Mouse (Mus musculus) heart, embryonic 10.5 days (tissue): ENCODE data around the gene Usp36. TPM values are rescaled to one million over a fixed set of nuclear protein-coding genes. Genes with fewer than 3 reads are reported as not detected.

Experiments
- DNase-seq: peaks from one replicate; pipeline ENCODE4 v3.0.0-alpha.2; 2017; ENCODE audit warnings: low spot score
- H3K27ac ChIP-seq: fragments of 300-500 bp; sonication (generic); 2 replicates; pipeline ENCODE4 v1.5.1; 2016; ENCODE audit warnings: mild to moderate bottlenecking
- H3K27me3 ChIP-seq: fragments of 300-500 bp; sonication (generic); 2 replicates; pipeline ENCODE4 v1.6.1; 2016; ENCODE audit warnings: mild to moderate bottlenecking; ENCODE audit not compliant: poor library complexity, insufficient read depth, severe bottlenecking
- H3K36me3 ChIP-seq: fragments of 300-500 bp; sonication (generic); 2 replicates; pipeline ENCODE4 v1.6.1; 2016; ENCODE audit warnings: mild to moderate bottlenecking, moderate library complexity
- H3K4me1 ChIP-seq: fragments of 300-500 bp; sonication (generic); 2 replicates; pipeline ENCODE4 v1.6.1; 2016; ENCODE audit warnings: mild to moderate bottlenecking
- H3K4me3 ChIP-seq: fragments of 300-500 bp; sonication (generic); 2 replicates; pipeline ENCODE4 v1.5.1; 2016; ENCODE audit warnings: mild to moderate bottlenecking, moderate library complexity
- H3K9me3 ChIP-seq: fragments of 300-500 bp; sonication (generic); 2 replicates; pipeline ENCODE4 v1.6.1; 2016; ENCODE audit warnings: mild to moderate bottlenecking, moderate library complexity
- WGBS: fragments of 180-500 bp; shearing (Covaris S2); methylation state at CpG from one replicate; pipeline ENCODE4 v1.1.7; 2016; 5-methylcytosine and 5-hydroxymethylcytosine counted together
- polyA plus RNA-seq: library from polyadenylated mRNA; unstranded; fragments of >200 nt; fragmentation: Nextera tagmentation; extraction: Ambion mirVana; gene quantifications from 2 replicates; pipeline ENCODE4 v1.2.1, GENCODE M21; 2016

The Usp36 gene
- polyA plus RNA-seq, 1 experiment from 2014 or later = 22.4 TPM

- Histone ChIP-seq H3K4me1 (peaks cover 25% of the 10 kb centered on the region), H3K27me3 (no peaks in the 10 kb centered on the region), H3K4me3 (no peak overlapping the region), H3K36me3 (peaks cover 55% of the 10 kb centered on the region), H3K9me3 (no peaks in the 10 kb centered on the region), H3K27ac (peak overlapping the region; percentile 37)
- 83% methylated on average over 7 of the region's 7 CpGs for WGBS
- no peak for DNase-seq
These were observed 33.7 kb downstream of the Usp36 start for GRCm38 (mm10) chr11:118256371-118256770.

DNA sequence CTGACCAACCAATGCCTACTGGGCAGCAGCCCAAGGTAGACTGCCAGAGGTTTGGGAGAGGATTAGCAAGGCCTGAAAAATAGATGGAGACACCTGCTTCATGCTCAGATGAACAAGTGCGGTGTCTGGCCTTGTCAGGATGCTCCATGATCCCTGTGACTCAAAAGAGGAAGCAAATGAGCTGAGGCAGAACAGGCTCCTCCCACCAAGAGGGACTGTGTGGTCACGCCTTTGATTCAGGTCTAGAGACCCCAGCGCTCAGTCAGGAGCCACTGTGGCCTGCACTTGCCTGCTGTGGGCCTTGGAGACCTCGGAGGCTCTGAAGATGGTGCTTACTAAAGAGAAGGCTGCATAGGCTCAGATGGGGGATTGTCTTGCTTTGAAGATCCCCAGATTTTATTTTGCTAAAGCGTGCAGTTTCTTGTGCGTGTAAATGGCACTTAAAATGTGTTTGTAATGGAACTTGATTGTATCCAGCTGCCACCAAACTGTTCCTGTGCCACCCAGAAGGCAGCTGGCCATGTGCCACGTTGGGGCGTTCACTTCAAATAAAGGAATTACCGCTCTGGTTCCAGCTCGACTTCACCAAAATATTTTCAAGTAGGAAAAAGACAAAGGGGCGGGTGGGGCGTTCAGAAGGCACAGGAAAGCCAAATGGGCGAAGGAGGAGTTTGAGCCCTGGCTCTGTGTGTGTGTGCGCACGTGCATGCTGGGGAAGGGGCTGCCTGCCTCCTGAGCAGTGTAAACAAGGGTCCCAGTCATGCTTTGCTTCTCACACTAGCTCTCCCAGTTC is 35.7 kb downstream of the Usp36 start:
- Histone ChIP-seq H3K27me3 (no peaks in the 10 kb centered on the region), H3K4me1 (peaks cover 30% of the 10 kb centered on the region), H3K9me3 (no peaks in the 10 kb centered on the region), H3K27ac (no peak overlapping the region), H3K4me3 (no peak overlapping the region), H3K36me3 (peaks cover 35% of the 10 kb centered on the region)
- DNase-seq = no peak
- WGBS = 70% methylated on average over 15 of the region's 15 CpGs

DNA sequence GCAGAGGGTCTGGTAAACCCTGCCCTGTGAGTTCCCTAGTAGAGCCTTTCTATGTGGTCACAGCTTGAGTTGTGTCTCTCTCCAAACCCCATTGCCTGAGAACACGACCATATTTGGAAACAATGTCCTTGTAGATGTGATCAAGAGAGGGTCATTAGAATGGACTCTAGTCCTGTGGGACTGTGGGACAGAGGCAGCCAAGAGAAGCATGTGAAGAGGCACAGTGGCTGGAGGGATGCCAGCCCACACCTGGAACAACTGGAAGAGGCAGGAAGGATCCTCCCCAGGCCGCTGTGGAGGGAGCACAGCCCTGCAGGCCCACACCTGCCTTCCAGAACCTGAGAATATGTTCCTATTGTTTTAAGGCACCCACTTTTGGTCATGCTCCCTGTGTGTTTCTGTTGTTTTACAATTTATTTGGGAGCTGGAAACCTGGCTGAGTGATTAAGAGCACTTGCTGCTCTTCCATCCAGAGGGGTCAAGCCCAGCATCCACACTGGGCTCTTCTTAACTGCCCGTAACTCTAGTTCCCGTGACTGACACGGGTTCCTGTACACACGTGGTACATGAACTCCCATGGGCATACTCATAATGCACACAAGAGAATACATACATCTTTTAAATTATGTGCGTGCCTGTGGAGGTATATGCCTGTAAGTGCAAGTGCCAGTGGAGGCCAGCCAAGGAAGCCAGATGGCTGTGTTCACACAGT is 36.4 kb downstream of the Usp36 start:
- Histone ChIP-seq H3K27ac (peak overlapping the region; percentile 37; the same call in 1 of the 2 replicates), H3K4me3 (no peak overlapping the region), H3K4me1 (peaks cover 36% of the 10 kb centered on the region), H3K27me3 (no peaks in the 10 kb centered on the region), H3K36me3 (peaks cover 27% of the 10 kb centered on the region), H3K9me3 (no peaks in the 10 kb centered on the region)
- DNase-seq = no peak
- WGBS = 86% methylated on average over 7 of the region's 7 CpGs

- H3K27me3 ChIP-seq = no peaks in the 10 kb centered on the region
- H3K9me3 ChIP-seq = no peaks in the 10 kb centered on the region
- no peaks in the 10 kb centered on the region for H3K36me3 ChIP-seq
- peaks cover 38% of the 10 kb centered on the region for H3K4me1 ChIP-seq
- peak overlapping the region; percentile 93 for H3K27ac ChIP-seq
- H3K4me3 ChIP-seq = peak overlapping the region; percentile 86
- under 1% methylated on average over 5 of the region's 5 CpGs for WGBS
- DNase-seq = no peak
These were observed 41.0 kb downstream of the Usp36 start for GRCm38 (mm10) chr11:118249012-118249383.

DNA sequence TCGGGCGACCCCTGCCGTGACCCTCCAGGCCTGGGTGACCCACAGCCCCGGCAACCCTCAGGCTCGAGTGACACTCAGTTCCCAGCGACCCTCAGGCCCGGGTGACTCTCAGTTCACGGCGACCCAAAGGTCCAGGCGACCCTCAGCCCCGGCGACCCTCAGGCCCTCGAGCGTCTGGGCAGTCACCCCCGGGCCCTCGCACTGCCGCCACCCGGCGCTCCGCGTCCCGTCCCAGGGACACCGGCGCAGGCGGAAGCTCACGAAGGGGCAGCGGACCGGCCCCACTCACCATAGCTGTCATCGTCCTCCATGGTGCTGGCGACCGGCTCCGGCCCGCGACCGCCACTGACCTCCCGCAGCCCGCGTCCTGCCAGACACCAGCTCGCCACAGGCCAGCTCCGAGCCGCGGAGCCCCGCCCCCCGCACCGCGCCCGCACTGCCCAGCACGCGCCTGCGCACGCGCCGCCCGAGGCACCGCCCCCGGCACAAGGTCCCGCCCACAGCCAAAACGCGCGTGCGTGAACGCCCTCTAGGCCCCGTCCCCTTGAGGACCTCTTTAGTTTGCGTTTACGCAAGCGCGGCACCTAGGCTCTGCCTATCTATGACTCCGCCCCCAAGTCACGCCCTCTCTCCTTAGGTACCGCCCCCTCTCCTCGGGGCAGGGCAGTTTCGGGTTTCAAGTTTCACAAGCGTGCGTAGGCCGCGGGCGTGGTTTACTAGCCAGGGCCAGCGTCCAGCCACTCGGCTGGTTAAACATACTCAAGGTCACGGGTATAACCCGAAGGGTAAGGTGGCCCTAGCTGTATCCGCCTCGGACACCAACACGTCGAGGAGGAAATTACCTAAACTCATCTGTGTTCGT is 41.7 kb downstream of the Usp36 start, which contains the start of gene Cyth1:
TSS of gene Cyth1 (minus strand) at position 443 of the 862 bp plus-strand sequence.
- peaks cover 33% of the 10 kb centered on the region for H3K4me1 ChIP-seq
- peak within 1 kb of the TSS; percentile 93 for H3K27ac ChIP-seq
- under 1% methylated on average over 86 of the region's 86 CpGs for WGBS
- H3K36me3 ChIP-seq = no peaks in the 10 kb centered on the region
- DNase-seq = peak; percentile 100
- no peaks in the 10 kb centered on the region for H3K9me3 ChIP-seq
- peak within 1 kb of the TSS; percentile 86 for H3K4me3 ChIP-seq
- no peaks in the 10 kb centered on the region for H3K27me3 ChIP-seq

- DNase-seq = no peak
- H3K27me3 ChIP-seq = no peaks in the 10 kb centered on the region
- peak overlapping the region; percentile 93 for H3K27ac ChIP-seq
- peaks cover 31% of the 10 kb centered on the region for H3K4me1 ChIP-seq
- no peaks in the 10 kb centered on the region for H3K9me3 ChIP-seq
- WGBS = 1% methylated on average over 43 of the region's 43 CpGs
- no peaks in the 10 kb centered on the region for H3K36me3 ChIP-seq
- peak overlapping the region; percentile 86 for H3K4me3 ChIP-seq
These were observed 42.5 kb downstream of the Usp36 start for GRCm38 (mm10) chr11:118247359-118248095.

DNA sequence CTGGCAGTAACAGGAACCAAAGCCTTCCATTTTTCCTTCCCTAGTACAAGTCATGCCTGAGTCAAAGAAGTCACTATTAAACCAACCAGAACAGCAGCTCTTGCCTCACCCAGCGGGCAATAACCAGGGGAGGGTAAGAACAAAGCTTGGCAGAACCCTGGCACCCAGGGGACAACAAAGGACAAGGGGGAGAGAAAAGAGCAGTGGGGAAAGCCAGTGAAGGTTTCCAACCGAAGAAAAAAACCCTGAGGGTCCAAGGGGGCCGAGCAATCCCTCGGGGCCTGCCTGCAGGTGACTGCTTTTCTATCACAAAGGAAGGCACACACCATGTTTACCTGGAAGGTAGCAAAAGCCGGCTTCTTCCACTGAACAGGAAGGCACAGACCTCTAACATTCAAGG is 43.3 kb downstream of the Usp36 start:
- no peaks in the 10 kb centered on the region for H3K36me3 ChIP-seq
- no peaks in the 10 kb centered on the region for H3K9me3 ChIP-seq
- no peak for DNase-seq
- no peaks in the 10 kb centered on the region for H3K27me3 ChIP-seq
- H3K4me1 ChIP-seq = peaks cover 31% of the 10 kb centered on the region
- peak overlapping the region; percentile 86 for H3K4me3 ChIP-seq
- WGBS = 67% methylated on average over 5 of the region's 5 CpGs
- peak overlapping the region; percentile 93; the same call in 1 of the 2 replicates for H3K27ac ChIP-seq

DNA sequence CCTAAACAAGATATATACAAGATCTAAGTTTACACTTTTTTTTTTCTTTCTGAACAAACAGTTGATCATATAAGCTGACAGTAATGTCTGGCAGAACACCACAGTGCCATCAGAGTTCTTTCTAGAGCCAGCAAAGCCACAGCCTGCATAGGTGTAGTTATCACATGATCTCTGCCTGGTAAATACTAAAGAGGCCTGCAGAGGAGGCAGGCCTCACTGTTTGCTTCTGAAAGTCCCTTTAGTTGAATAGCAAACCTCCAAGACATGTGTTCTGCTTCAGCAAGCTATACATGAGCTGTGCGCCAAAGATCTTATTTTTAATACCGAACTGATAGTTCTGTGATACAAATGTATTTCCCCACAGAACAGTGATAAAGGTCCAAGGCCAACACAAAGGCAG is 44.9 kb downstream of the Usp36 start:
- Histone ChIP-seq H3K36me3 (no peaks in the 10 kb centered on the region), H3K27ac (no peak overlapping the region), H3K9me3 (no peaks in the 10 kb centered on the region), H3K27me3 (no peaks in the 10 kb centered on the region), H3K4me3 (no peak overlapping the region), H3K4me1 (peaks cover 42% of the 10 kb centered on the region)
- 93% methylated on average over 2 of the region's 2 CpGs for WGBS
- no peak for DNase-seq

DNA sequence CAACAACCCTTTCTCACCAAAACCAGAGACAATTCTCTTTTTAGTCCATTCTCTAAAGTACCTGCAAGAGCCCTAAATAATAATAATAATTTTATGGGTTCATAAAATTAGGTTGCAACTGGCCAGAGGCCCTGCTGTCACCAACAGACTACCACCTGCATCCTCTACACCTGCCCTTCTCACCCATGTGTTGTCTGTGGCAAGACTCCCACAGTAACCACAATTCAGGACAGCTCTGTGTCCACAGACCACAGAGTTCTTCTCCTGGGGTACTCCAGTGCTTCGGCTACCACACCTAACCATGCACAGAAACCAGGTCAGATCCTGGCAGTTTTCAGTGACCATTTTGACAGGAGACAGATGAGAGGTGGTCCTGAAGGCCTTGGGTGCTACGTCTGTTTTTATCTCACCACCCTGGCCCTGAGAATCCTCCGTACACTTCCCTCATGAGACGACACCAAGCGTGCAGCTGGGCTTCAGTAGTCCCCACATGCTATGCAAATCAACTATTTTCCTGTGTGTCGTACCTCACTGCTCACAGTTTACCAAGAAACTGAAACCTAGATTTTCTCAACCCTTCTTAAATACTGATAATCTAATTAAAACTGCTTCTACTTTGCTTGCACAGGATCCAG is 46.3 kb downstream of the Usp36 start:
- 76% methylated on average over 6 of the region's 6 CpGs for WGBS
- Histone ChIP-seq H3K27me3 (no peaks in the 10 kb centered on the region), H3K27ac (no peak overlapping the region), H3K9me3 (no peaks in the 10 kb centered on the region), H3K4me3 (no peak overlapping the region), H3K4me1 (peaks cover 44% of the 10 kb centered on the region), H3K36me3 (no peaks in the 10 kb centered on the region)
- no peak for DNase-seq

GRCm38 (mm10) chr11:118242506-118242905 is 47.5 kb downstream of the Usp36 start:
- H3K27ac ChIP-seq = no peak overlapping the region
- WGBS = 79% methylated on average over 4 of the region's 4 CpGs
- peaks cover 48% of the 10 kb centered on the region for H3K4me1 ChIP-seq

DNA sequence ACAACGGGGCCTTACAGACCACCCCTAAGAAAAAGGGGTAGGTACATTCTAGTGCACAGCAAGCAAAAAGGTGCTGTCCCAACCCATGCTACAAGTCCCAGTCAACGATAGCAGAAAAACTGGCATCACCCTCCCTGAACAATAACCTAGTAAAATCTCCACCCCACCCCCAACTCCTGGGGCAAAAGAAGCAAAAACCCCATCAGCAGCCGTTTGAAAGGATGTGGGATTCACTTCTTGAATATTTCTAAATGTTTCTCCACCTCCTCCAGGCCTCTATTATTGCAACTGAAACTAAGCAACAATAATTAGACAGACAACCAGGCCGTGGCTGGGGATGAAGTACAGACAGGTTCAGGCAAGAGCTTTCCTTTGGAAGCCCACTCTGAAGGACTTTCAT is 49.7 kb downstream of the Usp36 start:
- peaks cover 48% of the 10 kb centered on the region for H3K4me1 ChIP-seq
- H3K27me3 ChIP-seq = no peaks in the 10 kb centered on the region
- WGBS = 71% methylated on average over 4 of the region's 4 CpGs
- no peak overlapping the region for H3K4me3 ChIP-seq
- DNase-seq = no peak
- H3K27ac ChIP-seq = peak overlapping the region; percentile 59
- no peaks in the 10 kb centered on the region for H3K9me3 ChIP-seq
- H3K36me3 ChIP-seq = no peaks in the 10 kb centered on the region

More at GRCm38 (mm10) chr11:118242506-118242905, 47.5 kb downstream of the Usp36 start:
- no peaks in the 10 kb centered on the region for H3K27me3 ChIP-seq
- no peaks in the 10 kb centered on the region for H3K36me3 ChIP-seq
- no peaks in the 10 kb centered on the region for H3K9me3 ChIP-seq
- no peak for DNase-seq
- H3K4me3 ChIP-seq = no peak overlapping the region
